Mouse (Mus musculus) frontal cortex, adult 2 months (tissue): ENCODE measurements at regions not wholly inside any gene's neighbourhood (a gene's known extent, or its start where the extent isn't known, plus 50 kb on each side); places are given as distances from the start of the nearest gene placed in this dataset.
A peak's percentile ranks its signal among the peaks of the same experiment; 100 is the strongest.

Experiments used
- DNase-seq, 2 experiments: peaks; one replicate each; pipeline ENCODE4 v3.0.0; 2022; ENCODE audit warnings: low spot score in 1 of 2; ENCODE audit errors: extremely low spot score in 1 of 2

DNA sequence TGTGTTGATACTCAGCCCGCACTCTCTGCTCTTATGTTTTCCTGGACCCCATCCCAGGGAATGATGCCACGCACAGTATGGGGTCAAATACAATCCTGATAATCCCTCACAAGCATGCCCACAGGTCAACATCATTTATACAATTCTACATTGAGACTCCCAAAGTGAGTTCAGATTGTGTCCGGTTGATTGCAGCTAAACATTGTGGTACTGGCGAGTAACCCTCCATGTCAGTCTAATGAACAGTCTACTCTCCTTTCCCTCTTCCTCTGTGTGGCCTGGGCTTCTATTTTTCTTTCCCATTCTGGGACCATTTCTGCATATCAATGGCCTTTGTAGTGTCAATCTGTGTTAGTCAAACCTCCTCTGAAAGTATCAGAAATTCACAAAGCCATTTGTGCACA, 112.6 kb upstream of the Gria1 start:
- DNase-seq, result no peak

DNA sequence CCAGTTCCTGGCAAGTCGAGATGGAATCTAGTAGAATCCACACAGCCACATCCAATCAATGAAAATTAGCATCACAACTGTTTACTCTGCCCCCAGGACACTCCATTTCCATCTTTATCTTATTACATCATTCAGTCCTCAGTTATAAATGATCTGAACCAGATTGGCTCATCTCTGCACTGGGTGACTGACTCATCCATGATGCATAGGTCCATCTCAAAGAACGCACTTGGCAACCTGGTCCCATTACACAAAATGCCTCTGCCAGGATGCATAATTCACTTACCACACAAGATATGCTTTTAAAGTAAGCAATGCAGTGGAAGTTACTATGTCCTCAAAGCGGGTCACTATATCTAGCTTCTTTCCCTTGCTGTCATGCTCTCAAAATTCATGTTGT, 110.0 kb upstream of the Gria1 start:
- no peak for DNase-seq

DNA sequence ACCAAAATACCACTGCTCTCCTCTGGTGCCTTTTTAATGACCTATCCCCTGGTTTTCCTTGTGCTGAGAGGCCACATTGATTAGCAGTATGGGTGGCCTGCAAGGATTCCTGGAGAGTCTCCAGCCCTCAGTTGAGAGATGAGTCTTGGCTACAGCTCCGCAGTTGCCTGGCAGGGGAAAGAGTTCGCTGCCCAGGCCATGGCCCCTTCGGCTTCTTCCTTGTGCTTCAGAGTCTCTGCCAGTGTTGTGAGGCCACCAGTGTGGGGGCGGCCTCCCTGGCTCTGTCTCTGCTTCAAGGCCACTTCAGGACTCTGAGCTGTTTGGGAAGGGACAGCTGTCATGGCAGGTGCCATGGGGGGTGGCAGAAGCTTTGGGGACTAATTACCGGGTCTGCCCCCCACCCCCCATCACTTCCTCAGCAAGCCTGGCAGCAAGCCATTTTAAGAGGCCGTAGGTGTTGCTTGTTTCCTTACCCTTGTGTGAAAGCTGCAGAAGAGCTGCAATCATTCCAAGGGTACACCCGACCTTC, 85.8 kb upstream of the Gria1 start:
- DNase-seq, result no peak

DNA sequence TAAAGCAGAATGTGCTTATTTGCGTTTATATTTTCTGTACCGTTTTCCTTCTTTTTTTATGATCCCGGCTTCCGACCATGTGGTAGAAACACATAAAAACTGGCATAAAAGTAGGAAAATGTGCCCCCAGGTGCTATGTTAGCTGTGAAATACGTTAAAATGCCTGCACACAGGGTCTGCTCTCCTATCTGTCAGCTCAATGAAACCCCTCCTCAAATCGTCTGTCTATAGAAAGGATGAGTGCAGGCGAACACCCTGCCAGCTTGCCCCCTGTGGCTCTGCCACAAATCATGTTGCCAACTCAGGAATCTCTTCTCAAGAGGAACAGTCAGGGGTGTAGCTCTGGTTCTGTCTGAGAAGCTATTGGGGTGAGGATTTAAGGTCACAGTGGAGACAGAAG, 78.4 kb upstream of the Gria1 start:
- no peak for DNase-seq

DNA sequence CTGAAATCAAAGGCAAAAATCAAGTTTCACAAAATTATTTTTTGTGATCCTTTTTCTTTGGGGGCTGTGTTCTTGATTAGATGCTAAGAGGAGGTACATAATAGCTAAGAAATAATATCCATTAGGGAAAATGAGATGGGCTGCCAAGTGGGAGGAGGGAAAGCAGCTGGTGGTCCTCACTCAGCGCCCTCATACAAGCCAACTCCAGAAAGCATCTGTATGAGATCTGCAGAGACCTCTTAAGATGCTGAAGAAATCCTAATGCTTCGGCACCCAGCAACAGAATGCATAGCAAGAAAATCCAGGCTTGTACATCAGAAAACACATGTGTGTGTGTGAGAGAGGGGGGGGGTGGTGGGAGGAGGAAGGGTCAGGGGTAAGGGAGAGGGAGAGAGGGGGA, 58.8 kb upstream of the Gria1 start:
- DNase-seq, result no peak

DNA sequence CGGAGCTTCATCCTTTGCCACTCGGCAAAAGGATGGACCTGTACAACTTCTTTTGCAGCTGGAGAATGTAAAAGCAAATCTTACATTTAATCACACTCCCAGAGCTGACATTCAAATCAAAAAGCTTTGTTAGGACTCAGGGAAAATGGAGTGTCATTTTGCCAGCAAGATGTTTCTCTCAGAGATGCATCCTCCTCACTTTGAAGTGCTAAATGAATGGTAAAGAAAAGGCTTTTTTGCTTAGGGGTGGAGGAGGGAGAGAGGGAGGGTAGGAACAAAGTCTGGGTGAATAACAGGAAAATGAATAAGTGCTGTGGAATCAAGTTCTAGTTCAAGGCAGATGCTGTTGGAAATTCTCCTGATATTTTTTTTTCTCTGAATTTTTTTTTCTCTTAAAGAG, 53.4 kb upstream of the Gria1 start:
- peak in 1 of 2 experiments; percentile 38 for DNase-seq
